Mouse (Mus musculus) skeletal muscle tissue, adult 2 months (tissue): ENCODE results near the gene F830045P16Rik.
"Not testable (repeated sequence)": the region's sequence is repeated elsewhere in the genome, so short reads cannot be mapped to it uniquely, and the experiment has no call there.

ENCODE experiments used
- DNase-seq: peaks from one replicate; pipeline ENCODE4 v3.0.0-alpha.2; 2012; ENCODE audit warnings: low read depth, low spot score

The F830045P16Rik gene

DNA sequence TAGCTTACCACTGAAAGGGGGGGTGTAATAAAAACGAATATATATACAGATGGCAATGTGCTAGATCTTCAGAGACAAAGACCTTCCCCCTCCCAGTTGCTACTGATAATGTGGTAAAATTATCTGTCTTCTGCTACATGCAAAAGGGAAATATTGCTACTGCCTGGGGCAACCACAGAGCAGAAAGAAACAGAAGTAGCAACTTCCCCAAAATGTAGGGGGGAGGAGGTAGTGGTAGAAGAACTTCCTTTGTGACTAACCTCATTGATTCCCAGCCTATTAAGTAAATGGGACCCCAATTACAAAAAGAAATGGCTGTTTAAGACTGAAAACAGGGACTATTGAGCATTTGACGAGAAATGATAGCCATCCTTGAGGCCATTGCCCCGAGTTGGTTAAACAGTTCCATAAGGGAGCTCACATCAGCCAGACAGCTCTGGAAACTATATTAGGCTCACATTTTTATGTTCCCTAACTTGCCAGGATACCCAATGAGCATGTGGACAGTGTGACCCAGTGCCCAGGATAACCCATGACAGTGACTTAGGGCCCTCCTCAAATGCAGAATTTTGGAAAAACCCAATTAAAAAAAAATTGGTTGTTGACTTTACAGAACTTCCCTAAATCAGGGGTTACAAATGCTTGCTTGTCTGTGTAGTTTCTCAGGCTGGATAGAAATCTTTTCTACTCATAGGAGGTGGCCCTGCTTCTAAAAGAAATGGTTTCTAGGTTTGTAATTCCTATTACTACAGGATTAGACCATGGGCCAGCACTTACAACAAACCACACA, 46.7 kb downstream of the F830045P16Rik start:
- peak; percentile 31 for DNase-seq

DNA sequence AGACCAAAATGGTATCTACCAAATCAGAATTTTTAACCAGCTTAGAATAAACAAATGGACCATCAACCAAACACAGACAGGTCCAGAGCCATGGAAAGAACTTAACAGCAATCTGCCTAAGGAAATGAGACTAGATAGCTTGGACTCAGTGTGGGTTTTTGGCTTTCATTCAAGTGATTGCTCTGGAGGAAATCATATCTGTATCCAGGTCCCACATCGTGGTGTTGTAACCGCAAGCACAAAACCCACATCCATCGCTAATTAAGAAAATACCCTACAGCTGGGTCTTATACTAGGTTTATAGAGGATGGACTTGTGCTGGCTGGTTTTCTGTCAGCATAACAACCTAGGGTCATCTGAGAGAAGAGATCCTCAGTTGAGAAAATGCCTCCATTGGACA, 53.3 kb downstream of the F830045P16Rik start:
- no peak for DNase-seq

DNA sequence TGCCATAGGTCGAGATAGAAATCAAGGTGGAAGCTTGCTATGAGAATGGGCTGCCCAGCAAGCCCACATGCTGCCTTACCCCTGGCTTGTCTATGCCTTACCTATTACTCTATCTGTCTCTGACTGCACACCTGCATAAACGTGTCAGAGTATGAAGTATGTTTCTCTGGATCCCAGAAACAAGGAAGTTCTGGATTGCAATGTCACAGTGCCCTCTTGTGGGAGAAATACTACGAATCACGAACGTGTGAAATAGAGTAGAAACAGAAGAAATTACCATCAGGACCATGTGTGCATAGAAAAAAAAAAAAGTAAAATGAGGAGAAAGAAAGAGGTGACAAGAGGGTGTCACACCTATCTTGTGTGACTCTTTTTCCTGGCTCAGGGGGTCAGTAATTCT, 64.5 kb downstream of the F830045P16Rik start:
- DNase-seq: no peak

DNA sequence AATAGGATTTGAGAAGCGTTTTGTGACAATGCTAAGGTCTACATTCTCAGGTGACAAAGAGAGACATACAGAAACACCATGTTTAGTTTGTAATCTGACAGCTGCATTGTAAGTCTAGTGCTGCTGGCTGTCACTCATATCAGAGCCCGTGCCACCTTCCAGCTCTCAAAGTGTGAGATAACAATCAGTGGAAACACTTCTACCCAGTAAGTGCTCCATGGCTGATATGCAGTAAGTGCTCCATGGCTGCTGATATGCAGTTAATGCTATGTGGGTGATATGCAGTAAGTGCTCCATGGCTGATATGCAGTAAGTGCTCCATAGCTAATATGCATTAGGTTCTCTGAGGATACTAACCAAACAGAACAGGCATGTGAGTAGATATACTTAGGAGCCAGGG, 65.6 kb downstream of the F830045P16Rik start:
- no peak for DNase-seq

DNA sequence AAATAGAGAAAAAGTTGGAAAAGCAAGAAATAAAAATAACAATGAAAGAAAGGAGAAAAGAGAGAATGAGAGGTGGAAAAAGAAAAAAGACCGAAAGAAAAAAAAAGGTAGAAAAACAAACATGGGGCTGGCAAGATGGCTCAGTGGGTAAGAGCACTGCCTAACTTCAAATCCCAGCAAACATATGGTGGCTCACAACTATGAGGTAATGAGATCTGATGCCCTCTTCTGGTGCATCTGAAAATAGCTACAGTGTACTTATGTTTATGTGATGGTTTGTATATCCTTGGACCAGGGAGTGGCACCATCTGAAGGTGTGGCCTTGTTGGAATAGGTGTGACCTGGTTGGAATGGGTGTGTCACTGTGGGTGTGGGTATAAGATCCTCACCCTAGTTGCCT, 97.6 kb downstream of the F830045P16Rik start:
- DNase-seq: not testable (repeated sequence)

DNA sequence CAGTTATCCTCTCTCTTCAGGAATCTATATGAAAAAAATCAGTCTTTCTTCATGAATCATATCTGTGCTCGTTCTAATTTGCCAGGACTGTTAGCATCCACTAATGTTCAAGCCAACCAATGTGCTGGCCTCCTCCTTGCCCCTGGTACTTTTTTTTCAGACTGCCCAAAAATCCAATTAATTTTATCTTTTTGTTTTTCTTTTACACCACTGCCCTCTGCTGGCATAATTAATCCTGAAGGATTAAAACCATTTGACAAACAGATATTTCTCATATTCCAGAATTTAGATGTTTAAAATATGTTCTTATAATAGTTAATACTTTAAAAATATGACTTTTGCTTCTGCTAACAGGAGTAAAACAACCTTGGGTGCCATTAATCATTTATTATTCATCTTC, 101.2 kb downstream of the F830045P16Rik start:
- DNase-seq: no peak

DNA sequence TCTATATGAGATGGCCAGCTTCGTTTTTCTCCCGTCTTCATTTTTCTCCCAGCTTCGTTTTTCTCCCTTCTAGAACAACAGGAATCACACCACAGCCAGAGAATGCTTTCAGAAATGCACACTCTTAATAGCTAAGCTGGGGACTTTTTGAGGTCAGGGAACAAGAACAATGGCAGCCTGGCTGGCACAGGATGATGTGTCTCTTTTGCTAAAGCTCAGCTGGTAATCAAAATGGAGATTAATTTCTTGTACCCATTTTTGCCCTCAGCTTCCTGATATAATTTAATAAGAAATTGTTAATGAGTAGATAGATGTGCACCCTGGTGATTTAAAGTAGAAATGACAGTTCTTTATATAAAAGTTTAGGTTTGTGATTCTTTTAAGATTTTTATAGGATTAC, 112.7 kb downstream of the F830045P16Rik start:
- DNase-seq: no peak

DNA sequence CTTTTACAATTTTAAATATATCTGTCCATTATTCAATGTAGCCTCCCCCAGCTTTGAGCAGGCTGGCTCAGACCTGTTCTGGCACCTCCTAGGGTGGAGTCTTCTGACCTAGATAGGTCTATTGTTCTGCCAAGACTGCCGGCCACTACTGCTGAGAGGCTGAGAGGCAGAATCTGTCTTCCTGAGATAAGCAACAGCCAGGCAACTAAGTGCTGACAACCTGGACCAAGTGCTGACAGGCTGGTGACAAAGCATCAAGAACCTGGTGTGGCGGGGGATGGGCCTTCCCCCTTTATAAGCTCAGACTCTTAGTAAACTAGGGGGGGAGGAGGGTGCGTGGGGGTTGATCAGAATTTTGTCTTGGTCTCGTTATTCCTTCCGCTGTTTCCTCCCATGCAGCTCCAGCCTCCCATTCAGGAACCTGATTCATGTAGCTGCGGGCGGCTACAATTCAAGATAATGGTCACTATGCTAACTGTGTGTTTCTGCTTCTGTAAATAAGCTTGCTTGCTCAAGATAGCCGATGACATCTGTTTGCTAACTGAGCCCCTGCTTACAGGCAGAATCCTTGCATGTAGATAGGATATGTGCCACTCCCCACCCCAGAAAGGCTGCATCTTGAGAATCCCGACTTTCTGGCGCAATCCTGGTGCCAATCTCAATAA, 115.4 kb downstream of the F830045P16Rik start:
- no peak for DNase-seq

DNA sequence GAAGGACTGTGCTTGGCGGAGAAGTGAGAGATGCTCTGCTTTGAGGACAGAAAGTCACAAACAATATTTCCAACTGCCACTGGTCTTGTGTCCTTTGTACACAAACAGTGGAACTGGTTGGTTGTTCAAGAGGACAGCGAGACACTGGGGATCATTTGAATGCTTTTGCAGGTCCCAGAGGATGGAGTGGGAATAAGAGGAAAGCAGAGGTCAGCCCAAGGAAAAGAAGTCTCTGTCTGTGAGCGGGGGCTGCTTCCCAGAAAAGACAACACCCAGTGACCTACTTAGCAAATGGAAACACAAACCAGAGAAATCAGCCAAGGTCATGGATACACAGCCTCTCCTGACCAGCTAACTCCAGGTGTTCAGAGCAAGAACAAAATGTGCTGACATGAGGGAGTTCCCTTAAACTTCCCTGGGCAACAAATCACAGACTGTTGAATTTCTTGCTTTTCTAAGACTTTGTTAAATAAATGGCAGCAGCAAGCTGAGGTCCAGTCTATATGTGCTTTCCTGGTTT, 117.0 kb downstream of the F830045P16Rik start:
- DNase-seq: peak; percentile 18

DNA sequence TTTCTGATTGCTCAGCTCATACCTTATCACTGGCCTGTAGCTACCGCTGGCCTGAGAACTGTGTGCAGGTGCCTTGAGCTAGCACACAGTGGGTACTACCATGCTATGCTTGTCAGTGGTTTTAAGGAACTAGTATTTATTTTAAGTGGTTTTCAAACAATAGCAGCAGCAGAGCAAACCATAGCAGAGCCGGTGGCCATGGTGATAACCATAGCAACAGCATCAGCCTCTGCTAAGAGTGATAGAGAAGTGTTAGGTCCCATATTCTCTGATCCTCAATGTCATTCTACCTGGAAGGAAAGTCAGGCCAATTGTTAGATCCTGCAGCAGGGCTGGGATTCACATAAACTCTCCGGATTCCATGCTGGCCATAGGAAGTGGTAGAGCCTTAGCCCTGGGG, 121.8 kb downstream of the F830045P16Rik start:
- no peak for DNase-seq

DNA sequence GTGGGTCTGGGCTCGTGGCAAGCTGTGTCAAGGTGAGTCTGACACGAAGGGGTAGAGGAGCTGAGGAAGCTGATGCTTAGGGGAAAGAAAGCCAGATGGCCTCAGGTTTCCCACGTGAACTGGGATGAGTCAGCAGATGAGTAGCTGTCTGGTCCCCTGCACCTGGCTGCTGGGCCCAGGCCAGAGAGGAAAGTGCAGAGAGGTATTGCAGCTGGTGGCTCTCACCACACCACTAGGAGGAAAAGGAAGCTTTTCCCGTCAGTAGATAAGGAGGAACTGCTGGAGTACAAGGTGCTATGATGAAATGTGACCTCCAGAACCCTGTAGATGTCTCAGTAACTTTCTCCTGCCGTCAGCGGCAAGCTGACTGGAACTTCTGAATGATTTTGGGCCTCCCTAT, 122.9 kb downstream of the F830045P16Rik start:
- DNase-seq: no peak

DNA sequence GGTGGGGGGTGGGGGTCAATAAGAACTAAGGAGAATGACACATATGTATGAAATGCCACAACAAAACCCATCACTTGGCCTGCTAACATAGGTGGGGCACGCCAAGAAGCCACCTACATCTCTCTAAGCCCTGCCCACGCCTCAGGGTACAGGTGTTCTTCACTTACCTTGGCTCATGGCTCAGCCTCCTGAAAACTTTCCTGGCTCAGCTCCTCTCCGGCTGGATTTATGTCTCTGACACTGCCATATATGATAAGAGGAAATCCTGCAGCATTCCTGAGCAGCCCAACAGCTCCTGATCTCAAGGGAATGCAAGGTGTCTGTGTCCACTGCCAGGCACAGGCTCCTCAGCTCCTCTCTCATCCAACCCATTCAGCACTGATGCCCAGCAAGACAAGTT, 124.8 kb downstream of the F830045P16Rik start:
- no peak for DNase-seq

DNA sequence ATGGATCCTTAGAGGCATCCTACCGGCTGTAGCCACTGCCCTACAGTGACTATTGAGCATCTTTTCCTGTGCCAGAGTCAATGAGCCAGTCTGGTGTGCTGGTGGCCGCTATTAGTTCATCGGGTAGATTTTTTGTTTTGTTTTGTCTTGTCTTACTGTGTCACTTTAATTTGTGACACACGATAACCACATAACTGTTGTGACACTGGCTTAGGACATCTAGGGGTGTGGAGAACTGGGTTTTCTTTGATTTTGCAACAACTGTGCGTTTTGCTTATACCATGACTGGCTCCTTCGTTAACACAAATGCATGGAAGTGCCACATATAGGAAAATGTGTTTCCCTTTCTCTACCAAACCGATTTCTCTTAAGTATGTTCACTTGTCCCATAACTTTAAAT, 126.1 kb downstream of the F830045P16Rik start:
- DNase-seq: no peak

DNA sequence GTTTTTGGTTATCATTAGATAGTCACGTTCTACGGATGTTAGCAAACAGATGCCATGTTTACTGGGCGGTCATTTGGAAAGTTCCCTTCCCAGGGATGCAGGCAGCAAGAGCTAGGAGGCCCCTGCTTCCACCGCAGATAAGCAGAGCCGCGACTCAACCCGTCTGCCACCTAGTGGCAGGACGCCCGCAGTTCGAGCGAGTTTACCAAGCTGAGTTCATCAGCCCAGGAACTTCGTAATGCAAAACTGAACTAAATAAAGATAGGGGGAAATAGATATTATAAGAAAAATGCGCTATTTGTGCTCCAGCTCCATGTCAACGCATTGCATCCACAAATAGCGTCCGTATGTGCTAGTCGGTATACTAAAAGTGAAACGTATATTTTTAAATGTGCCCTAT, 127.9 kb downstream of the F830045P16Rik start:
- DNase-seq: no peak
